15 mouse cellular contexts compared by ENCODE assay signal in the genomic region with DNA sequence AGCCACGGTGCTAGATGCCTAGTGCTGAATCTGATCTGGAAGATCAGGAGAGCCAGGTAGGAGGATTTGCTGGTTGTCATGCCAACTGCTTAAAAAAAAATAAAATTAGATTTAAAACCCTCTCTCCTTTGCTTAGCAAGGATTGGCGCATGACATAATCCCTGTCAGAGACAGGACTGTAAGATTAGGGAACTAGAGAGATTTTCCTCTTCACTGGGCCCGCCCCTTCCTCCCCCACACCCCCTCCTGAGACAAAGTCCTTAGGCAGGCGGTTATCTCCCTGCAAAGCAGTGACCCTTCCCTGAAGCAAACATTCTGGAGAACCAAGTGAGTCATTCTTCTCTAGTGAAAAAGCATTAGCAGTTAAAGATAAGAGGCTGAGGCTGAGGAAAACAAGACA. TPM values are rescaled to one million over a fixed set of nuclear protein-coding genes. Genes with fewer than 3 reads are reported as not detected.
DNase-seq lines count a peak whose midpoint lies in the region; ATAC-seq lines count a peak whose summit lies in the region.
"Had no signal": no experiment of that assay in that cellular context is flagged by ENCODE, and none has a peak within 500 bp of the region (broad histone marks: within the 10 kb centered on the region; RNA-seq: fewer than 3 reads in every experiment).

No protein-coding gene starts in this region.

- H3K27me3 ChIP-seq in heart, embryonic 15.5 days: no peaks in the 10 kb centered on the region
- no peaks in the 10 kb centered on the region for H3K27me3 ChIP-seq in limb, embryonic 10.5 days (ENCODE audit: low read depth, poor library complexity, severe bottlenecking)
- H3K27me3 ChIP-seq: liver, embryonic 12.5 days; midbrain, embryonic 12.5 days had no signal

- 24% methylated on average over 4 of the region's 4 CpGs for WGBS in heart, embryonic 15.5 days
- 66% methylated on average over 4 of the region's 4 CpGs for WGBS in limb, embryonic 10.5 days

- H3K27ac ChIP-seq in heart, embryonic 15.5 days: no peak overlapping the region
- no peak overlapping the region for H3K27ac ChIP-seq in limb, embryonic 10.5 days
- H3K27ac ChIP-seq: liver, embryonic 12.5 days; midbrain, embryonic 12.5 days had no signal

- no peak overlapping the region for H3K4me3 ChIP-seq in heart, embryonic 15.5 days
- H3K4me3 ChIP-seq in limb, embryonic 10.5 days: no peak overlapping the region
- H3K4me3 ChIP-seq: liver, embryonic 12.5 days; midbrain, embryonic 12.5 days had no signal

- H3K9ac ChIP-seq in heart, embryonic 15.5 days: no peak overlapping the region
- H3K9ac ChIP-seq: liver, embryonic 12.5 days; midbrain, embryonic 12.5 days had no signal

- no peaks in the 10 kb centered on the region for H3K9me3 ChIP-seq in heart, embryonic 15.5 days (replicated peaks)
- H3K9me3 ChIP-seq in limb, embryonic 10.5 days (replicated peaks): no peaks in the 10 kb centered on the region
- H3K9me3 ChIP-seq: liver, embryonic 12.5 days; midbrain, embryonic 12.5 days had no signal

- no peaks in the 10 kb centered on the region for H3K4me1 ChIP-seq in heart, embryonic 15.5 days (replicated peaks)
- H3K4me1 ChIP-seq in limb, embryonic 10.5 days: no peaks in the 10 kb centered on the region
- H3K4me1 ChIP-seq: liver, embryonic 12.5 days; midbrain, embryonic 12.5 days had no signal

- peak; percentile 13 to 21 for DNase-seq in lung, adult 18-20 months
- no peak for DNase-seq in lung, postnatal 4 days
- peak; percentile 52 for DNase-seq in brain, adult 2 months (ENCODE audit: low read depth, low spot score)
- peak; percentile 12 for DNase-seq in lung, postnatal 25 days (ENCODE audit: low spot score)
- DNase-seq in layer of hippocampus, postnatal 10 days (ENCODE audit: low spot score in 2 of 2): no peak
- no peak for DNase-seq in limb, embryonic 10.5 days (ENCODE audit: low spot score)
- DNase-seq: kidney, adult 8-10 months; layer of hippocampus, postnatal 36 days had no signal

- no peak overlapping the region for H3K4me2 ChIP-seq in heart, embryonic 15.5 days
- H3K4me2 ChIP-seq: liver, embryonic 12.5 days; midbrain, embryonic 12.5 days had no signal

- no peaks in the 10 kb centered on the region for H3K36me3 ChIP-seq in heart, embryonic 15.5 days
- no peaks in the 10 kb centered on the region for H3K36me3 ChIP-seq in limb, embryonic 10.5 days
- H3K36me3 ChIP-seq: G1E; liver, embryonic 12.5 days; midbrain, embryonic 12.5 days had no signal

- ATAC-seq in heart, embryonic 15.5 days (replicated peaks; ENCODE audit: insufficient number of reproducible peaks, insufficient read depth, low FRiP score, low read depth): peak; percentile 60; the same call in 1 of the 2 replicates
- ATAC-seq: liver, embryonic 12.5 days had no signal

RNA-seq across cellular contexts. Expression of a gene that starts 1.2 kb away (rescaled TPM):
- polyA plus RNA-seq in heart, embryonic 15.5 days (2015; fragmentation: Nextera tagmentation; extraction: Ambion mirVana): not detected in 2 replicates
- total RNA-seq in layer of hippocampus, postnatal 10 days (2021): under 1 TPM in 1 of 2 experiments, not detected in 1; 0.23 TPM
- polyA plus RNA-seq in limb, embryonic 10.5 days (2016; fragmentation: Nextera tagmentation; extraction: Ambion mirVana): not detected in 2 replicates
- total RNA-seq: granulocyte monocyte progenitor cell, adult 5-6 weeks; layer of hippocampus, postnatal 36 days; neutrophil, adult 5-6 weeks had no signal
- polyA plus RNA-seq: forebrain, embryonic 11.5 days; G1E; liver, embryonic 12.5 days; midbrain, embryonic 12.5 days had no signal

RNA-seq across cellular contexts. Expression of a gene that starts 37.9 kb away (rescaled TPM):
- polyA plus RNA-seq in heart, embryonic 15.5 days (2015; fragmentation: Nextera tagmentation; extraction: Ambion mirVana): not detected in 2 replicates
- not detected for total RNA-seq in layer of hippocampus, postnatal 10 days (2021)
- polyA plus RNA-seq in limb, embryonic 10.5 days (2016; fragmentation: Nextera tagmentation; extraction: Ambion mirVana): not detected in 2 replicates
- total RNA-seq: granulocyte monocyte progenitor cell, adult 5-6 weeks; layer of hippocampus, postnatal 36 days; neutrophil, adult 5-6 weeks had no signal
- polyA plus RNA-seq: forebrain, embryonic 11.5 days; G1E; liver, embryonic 12.5 days; midbrain, embryonic 12.5 days had no signal

Comparison
In these comparisons a context has a peak if more than half of its experiments do, and no peak if none do; other contexts are left out.
1. DNase-seq: peak in lung, adult 18-20 months (2 of 2), brain, adult 2 months (single experiment) and lung, postnatal 25 days (single experiment); none in lung, postnatal 4 days (0 of 2), layer of hippocampus, postnatal 10 days (0 of 2) and limb, embryonic 10.5 days (single experiment).